In the genomic region with DNA sequence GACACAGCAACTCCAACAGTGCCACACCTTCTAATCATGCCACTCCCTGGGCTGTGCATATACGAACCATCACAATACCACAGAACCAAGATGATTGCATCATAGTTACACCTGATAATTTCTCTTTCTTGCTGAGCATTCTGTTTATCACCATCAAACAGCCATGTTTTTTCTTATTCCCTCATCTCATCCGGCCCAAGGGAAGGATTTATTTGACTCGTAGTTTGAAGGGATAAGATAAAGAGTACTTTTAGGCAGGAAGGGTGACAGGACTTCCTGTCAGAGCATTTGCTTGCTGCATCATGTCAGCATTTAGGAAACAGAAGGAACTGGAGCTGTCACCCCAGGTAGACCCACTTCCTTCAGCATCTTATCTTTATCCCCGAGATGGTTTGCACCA, we compare ENCODE assay signal across 25 mouse cellular contexts.
"Had no signal": no experiment of that assay in that cellular context is flagged by ENCODE, and none has a peak within 500 bp of the region (broad histone marks: within the 10 kb centered on the region; RNA-seq: fewer than 3 reads in every experiment).

No protein-coding gene starts in this region.

- H3K9ac ChIP-seq: heart, embryonic 13.5 days; heart, embryonic 15.5 days; hindbrain, embryonic 12.5 days; hindbrain, embryonic 14.5 days; intestine, embryonic 15.5 days; limb, embryonic 12.5 days had no signal

- H3K4me2 ChIP-seq: heart, embryonic 11.5 days; heart, embryonic 13.5 days; heart, embryonic 15.5 days; hindbrain, embryonic 12.5 days; hindbrain, embryonic 14.5 days; intestine, embryonic 15.5 days; limb, embryonic 12.5 days had no signal

- H3K27me3 ChIP-seq: heart, embryonic 13.5 days; heart, embryonic 15.5 days; hindbrain, embryonic 12.5 days; intestine, embryonic 15.5 days; limb, embryonic 12.5 days had no signal

- DNase-seq: gastrocnemius, postnatal 14 days; gastrocnemius, postnatal 36 days; heart, adult 11 months; heart, adult 2 months; heart, postnatal 14 days; heart, postnatal 4 days; kidney, adult 18-20 months; kidney, adult 8-10 months; kidney, postnatal 10 days; kidney, postnatal 25 days; kidney, postnatal 4 days had no signal

- ATAC-seq: hindbrain, embryonic 16.5 days; inflammation-experienced regulatory T-cells, adult 6 months; intestine, embryonic 15.5 days; intestine, postnatal 0 days had no signal

- H3K9me3 ChIP-seq: heart, embryonic 13.5 days; heart, embryonic 15.5 days; hindbrain, embryonic 10.5 days; hindbrain, embryonic 12.5 days; intestine, embryonic 15.5 days; limb, embryonic 10.5 days; limb, embryonic 12.5 days had no signal

- H3K4me3 ChIP-seq: heart, adult 2 months; heart, embryonic 13.5 days; heart, embryonic 15.5 days; hindbrain, embryonic 10.5 days; hindbrain, embryonic 12.5 days; intestine, embryonic 15.5 days; layer of hippocampus, adult 2 months; left cerebral cortex, adult 2 months; limb, embryonic 10.5 days; limb, embryonic 12.5 days had no signal

- H3K27ac ChIP-seq: heart, adult 2 months; heart, embryonic 13.5 days; heart, embryonic 15.5 days; hindbrain, embryonic 10.5 days; hindbrain, embryonic 12.5 days; hindbrain, embryonic 14.5 days; intestine, embryonic 15.5 days; layer of hippocampus, adult 2 months; left cerebral cortex, adult 2 months; limb, embryonic 10.5 days; limb, embryonic 12.5 days had no signal

- H3K4me1 ChIP-seq: heart, embryonic 13.5 days; heart, embryonic 15.5 days; hindbrain, embryonic 10.5 days; hindbrain, embryonic 12.5 days; intestine, embryonic 15.5 days; limb, embryonic 10.5 days; limb, embryonic 12.5 days had no signal
